Mouse (Mus musculus) heart, embryonic 15.5 days (tissue): ENCODE measurements around the gene Htr3a. TPM values are rescaled to one million over a fixed set of nuclear protein-coding genes. Genes with fewer than 3 reads are reported as not detected.

Experiments
- polyA plus RNA-seq: library from polyadenylated mRNA; unstranded; fragments of >200 nt; fragmentation: Nextera tagmentation; extraction: Ambion mirVana; gene quantifications from 2 replicates; pipeline ENCODE4 v1.2.1, GENCODE M21; 2015

Htr3a gene
- polyA plus RNA-seq, 1 experiment from 2014 or later, result 0.60 TPM

Other genes starting within 250 kb of the Htr3a start
- gene Zbtb16, start 74.9 kb downstream of the Htr3a start, polyA plus RNA-seq, result 6.0 and 7.3 TPM in 2 replicates
- gene Htr3b, start 53.9 kb upstream of the Htr3a start, polyA plus RNA-seq, result 0.24 TPM in 1 of 2 replicates, not detected in the other
- 99.1 and 102 TPM in 2 replicates for gene Usp28, start 74.3 kb upstream of the Htr3a start, polyA plus RNA-seq
- 20.4 and 25.7 TPM in 2 replicates for gene Zw10, start 144.5 kb upstream of the Htr3a start, polyA plus RNA-seq
- gene Tmprss5, start 170.2 kb upstream of the Htr3a start, polyA plus RNA-seq, result 0.19 and 0.30 TPM in 2 replicates